Mouse (Mus musculus): Measurements from ENCODE around the gene Shank1. TPM values are rescaled to one million over a fixed set of nuclear protein-coding genes. Genes with fewer than 3 reads are reported as not detected.
"Not testable (repeated sequence)": the region's sequence is repeated elsewhere in the genome, so short reads cannot be mapped to it uniquely, and the experiment has no call there.

Gene Shank1
- 100 to 1,000 TPM; 439 to 476 TPM for total RNA-seq (2021)
- long read RNA-seq, partial matches to known transcripts: 2 of 61 reads
- long read RNA-seq, other reads (novel, unspliced or antisense): 59 of 61 reads

DNA sequence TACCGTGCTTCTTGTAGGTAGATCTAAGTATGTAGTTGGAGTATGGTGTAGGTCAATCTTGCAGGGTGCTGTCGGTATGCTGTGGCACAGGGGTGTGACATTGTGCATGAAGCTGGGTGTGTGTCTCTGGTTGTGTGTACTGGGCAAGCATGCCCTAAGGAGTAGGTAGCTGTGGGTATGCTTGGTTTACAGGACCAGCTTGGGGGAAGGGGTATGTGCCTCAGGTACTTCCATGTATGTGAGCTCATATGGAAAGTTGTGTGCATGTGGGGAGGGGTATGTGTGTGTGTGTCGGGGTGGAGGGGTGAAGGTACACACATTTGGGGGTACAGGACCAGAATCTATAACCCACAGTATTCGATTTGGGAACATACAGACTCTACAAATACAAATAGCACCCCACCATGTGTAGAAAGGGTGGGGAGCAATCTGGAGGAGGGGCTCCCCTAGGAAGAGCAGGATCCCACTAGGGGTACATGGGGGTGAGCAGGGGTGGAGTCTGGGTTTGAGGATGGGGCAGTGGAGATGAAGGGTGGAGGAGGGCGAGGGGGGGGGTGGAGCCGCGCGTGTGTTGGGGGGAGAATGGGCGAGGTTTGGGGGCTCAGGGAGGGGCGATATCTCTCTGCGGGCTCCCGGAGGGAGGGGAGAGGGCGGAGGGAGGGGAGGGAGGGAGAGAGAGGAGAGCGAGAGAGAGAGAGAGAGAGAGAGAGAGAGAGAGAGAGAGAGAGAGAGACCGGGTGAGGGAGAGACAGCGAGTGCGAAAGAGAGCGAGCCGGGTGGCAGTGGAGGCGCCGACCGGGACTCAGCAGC, at the start of gene Shank1:
Gene Shank1 (plus strand): TSS at position 779 of the 810 bp plus-strand sequence.
- peak in 1 of 2 experiments; percentile 46 for DNase-seq (ENCODE audit: low spot score in 2 of 2)

DNA sequence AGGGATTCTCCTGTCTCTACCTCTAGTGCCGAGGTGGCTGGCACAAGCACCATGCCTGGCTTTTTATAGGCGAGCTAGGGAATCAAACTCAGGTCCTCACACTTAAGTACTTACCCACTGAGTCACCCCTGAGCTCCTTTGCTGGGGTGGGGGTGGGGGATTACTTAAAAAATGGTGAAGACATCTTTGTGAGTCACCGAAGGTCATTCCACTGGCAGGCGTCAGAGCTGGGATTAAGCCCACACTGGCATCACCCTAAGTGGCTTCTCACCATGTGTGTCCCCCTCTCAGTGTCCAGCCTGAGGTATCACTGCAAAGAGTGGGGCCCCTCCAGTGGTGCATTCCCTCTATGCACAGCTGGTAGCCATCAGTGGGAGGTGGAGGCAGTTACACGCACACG, 49.6 kb upstream of the Shank1 start:
- no peak for DNase-seq (ENCODE audit: low spot score in 2 of 2)

DNA sequence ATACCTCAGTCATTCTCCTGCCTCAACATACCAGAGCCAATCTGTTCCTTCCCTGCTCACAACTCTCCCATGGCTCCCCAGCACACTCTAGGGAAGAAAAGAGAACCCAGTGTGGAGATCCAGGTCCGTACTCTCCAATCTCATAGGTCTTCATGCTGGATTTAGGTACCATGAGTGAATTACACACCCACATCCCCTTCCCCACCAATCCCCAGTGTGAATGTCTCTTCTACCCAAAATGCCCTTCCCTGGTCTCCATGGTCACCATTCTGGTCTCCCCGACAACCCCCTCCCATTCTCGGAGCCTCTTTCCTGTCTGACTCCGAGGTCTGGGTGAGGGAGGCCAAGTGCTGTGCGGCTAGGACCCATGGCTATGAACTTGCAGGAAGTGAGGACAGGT, 48.9 kb upstream of the Shank1 start, which contains the start of gene Gm15517:
Gene Gm15517 (plus strand): TSS at position 301 of the 400 bp plus-strand sequence.
- no peak for DNase-seq (ENCODE audit: low spot score in 2 of 2)

DNA sequence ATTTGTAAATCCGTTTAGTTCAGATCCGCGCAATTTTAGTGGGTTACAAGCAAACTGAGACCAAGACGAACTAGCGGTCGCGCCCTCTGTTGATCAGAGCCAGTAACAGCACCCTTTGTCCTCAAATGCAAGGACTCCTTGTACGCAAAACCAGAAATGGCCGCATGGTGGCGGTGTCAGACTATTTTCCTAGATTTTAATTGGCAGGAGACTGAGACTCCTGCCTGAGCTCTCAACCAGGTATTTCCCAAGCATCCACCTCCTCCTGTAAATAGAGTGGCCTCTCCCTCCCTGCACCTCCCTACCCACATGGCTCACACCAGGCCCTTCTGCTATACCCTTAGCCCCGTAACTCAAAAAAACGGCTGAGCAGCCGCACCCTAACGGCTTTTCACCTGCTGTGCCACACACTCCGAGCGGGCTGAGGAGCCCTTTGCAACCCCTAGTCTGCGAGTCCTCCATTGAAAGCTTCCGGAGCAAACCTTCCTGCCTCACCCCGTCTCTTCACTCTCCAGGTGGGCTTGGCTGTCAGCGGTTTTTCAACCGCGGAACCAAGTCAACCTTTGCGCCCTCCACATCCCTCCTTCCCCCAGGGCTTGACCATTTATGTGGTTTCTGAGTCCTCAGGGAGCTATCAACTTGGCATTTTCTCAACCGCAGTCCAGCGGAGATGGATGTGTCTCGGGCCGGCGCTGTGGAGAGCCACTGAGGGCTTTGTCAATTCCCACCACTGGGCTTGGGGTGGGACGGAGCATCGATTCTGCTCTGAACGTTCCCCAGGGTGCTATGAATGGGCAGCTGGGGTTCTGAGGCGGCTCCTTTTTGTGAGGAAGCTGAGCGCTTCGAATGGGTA, 47.0 kb upstream of the Shank1 start:
- DNase-seq (ENCODE audit: low spot score in 2 of 2): peak; percentile 99

DNA sequence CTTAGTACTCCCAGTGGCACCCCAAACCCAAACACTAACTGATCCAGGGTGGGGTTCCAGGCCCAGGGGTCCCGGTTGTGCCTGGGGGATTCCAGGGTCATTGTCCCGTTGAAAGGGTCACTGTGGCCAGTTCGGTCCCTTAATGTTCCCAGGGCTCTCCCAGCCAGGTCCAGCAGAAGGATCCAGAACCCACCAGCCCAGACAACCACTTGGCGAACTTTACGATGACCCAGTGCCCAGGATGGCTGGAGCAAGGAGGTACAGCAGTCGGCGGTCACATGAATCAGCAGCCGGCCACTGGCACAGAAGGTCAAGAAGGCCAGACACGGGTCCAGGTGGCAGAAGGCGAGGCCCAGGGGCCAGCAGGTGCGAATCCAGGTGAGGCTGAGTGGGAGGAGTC, 41.9 kb upstream of the Shank1 start:
- DNase-seq (ENCODE audit: low spot score in 2 of 2): no peak

DNA sequence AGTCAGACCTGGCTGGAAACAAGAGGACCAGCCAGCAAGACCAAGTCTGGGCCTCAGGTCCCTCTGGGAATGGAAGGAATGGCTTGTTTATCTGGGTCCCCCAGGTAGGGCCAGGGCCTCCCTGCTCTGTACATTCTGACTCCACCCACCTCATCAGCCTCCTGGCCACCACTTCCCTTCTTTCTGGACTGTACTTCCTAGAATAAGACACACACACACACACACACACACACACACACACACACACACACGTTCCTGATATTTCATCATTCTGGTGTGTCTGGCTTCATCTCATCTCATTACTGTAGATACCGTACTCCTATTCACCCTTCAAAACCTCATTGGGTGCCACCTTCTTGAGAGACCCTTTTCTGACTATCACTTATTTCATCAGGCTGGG, 40.7 kb upstream of the Shank1 start:
- DNase-seq (ENCODE audit: low spot score in 2 of 2): no peak

DNA sequence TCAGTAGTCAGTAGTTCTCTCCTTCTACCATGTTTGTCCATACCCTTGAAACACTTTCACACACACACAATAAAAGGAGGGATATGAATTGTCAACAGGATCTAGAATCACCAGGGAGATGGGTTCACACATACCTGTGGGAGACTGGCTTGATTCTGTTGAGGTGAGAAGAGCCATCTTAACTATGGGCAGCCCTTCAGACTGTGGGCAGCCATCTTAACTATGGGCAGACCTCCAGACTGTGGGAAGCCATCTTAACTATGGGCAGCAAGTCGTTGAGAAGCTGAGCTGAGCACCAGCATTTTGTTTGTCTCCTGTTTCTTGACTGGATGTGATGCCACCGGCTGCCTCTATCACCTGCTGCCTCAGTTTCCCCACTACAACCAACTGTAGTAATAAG, 38.7 kb upstream of the Shank1 start:
- no peak for DNase-seq (ENCODE audit: low spot score in 2 of 2)

DNA sequence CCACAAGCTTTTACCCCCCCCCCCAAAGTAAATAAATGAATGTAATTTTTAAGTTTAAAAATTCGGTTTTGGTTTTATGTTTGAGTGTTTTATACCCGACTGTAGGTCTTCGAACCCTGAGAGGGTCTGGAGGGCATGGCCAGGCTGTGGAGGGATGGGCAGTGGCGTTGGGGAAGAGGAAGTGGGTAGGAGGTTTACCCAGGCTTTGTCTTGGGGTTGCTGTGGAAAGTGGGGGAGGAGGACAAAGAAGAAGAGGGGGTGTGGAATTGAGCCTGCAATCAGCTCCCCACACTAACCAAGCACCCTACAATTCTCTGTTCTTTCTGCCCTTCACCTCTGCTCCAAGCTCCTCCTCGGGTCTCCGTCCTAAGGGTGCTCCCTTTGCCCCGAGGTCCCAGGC, 37.5 kb upstream of the Shank1 start:
- DNase-seq (ENCODE audit: low spot score in 2 of 2): no peak

DNA sequence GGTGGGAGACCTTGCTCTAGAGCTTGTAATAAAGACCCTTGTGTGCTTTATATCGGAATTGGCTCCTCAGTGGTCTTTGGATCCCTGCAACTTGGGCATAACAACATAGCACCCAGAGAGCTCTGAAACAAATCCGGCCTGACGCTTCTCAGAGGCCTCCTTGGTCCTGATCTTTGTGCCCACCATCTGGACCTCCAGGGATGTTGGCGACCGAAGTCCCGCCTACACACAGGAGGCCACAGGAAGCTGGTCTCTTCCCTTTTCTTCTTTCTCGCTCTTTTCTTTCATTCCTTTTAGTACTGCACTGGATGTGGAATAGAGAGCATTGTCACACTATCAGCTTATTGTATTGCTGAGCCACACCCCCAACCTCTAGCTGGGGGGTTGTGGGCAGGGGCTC, 36.6 kb upstream of the Shank1 start:
- no peak for DNase-seq (ENCODE audit: low spot score in 2 of 2)

DNA sequence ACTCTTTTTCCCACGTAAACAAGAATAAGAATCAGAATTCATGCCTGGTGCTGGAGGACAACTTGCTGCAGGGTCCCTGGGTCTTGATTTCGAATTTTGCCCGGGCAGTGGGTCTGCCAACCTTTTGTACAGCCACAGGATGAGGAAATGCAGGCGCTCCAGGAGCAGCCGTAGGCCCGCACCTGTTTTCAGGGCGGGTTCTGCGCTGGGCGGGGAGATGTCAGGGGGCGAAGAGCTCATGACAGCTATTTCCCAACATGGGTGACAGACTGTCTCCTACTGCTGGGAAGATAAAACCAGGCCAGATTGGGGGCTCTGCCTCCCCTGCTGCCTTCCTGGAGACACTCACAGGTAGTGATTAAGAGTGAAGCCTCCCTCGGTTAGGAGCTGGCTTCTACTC, 36.0 kb upstream of the Shank1 start:
- no peak for DNase-seq (ENCODE audit: low spot score in 2 of 2)

DNA sequence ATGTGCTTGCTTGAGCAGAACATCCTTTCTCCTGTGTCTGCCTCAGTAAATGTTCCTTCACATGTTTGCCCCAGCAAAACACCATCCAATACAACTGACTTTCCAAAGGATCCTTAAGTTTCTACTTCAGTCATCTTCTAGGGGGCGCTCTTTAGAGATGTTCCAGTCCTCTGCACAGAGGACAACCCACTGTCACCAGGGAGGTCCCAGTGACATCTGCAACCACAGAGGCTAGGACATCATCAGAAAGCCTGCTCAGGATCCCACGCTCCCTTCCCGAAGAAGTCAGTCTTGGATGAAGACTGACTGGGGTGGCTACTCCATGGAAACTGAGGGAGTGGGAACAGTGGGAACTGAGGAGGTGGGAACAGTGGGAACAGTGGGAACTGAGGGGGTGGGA, 34.5 kb upstream of the Shank1 start:
- no peak for DNase-seq (ENCODE audit: low spot score in 2 of 2)

DNA sequence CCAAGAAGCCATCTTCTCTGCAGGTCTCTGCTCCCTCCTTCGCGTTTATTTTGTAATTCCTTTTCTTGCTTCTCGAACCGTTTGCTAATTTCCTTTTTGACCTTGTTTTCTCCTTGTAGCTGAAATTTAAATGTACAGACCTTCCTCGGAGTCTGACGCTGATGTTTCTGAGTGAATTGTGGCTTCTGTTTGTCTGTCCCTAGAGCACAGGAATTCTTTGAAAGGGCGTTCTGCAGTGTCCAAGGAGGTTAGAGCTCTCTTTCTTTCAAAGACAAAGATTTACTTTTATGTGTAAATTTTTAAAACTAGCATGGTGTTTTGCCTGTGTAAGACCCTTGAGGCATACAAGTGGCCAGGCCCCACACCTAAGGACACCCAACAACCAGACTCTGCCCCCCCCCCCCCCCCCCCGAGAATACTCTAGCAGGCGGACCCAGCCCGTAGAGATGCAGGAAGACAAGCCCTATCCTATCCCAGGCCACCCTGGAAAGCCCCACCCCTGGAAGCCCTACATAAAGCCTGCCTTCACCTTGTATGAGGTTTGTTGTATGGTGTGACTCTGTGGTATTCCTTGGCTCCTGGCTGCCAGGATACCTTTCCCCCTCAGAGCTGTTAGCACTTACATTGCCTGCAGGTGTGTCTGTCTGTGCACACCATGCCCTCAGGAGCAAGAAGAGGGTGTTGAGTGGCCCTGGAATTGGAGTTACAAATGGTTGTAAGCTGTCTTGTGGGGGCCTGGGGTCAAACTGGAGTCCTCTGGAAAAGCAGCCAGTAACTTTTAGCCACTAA, 33.4 kb upstream of the Shank1 start:
- DNase-seq (ENCODE audit: low spot score in 2 of 2): no peak

DNA sequence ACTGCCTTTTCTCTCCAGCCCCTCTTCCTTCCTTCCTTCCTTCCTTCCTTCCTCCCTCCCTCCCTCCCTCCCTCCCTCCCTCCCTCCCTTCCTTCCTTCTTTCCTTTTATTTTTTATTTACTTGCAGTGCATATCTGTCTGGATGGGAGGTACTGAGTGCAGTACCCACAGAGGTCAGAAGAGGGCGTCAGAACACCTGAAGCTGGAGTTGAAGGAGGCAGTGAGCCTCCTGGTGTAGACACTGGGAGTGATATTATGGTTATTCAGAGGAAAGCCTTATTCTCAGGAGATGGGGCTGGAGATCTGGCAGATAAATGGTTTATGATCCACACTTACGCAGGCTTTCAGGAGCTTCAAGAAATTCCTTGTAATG, 32.8 kb upstream of the Shank1 start:
- DNase-seq (ENCODE audit: low spot score in 2 of 2): peak; percentile 61 to 68

DNA sequence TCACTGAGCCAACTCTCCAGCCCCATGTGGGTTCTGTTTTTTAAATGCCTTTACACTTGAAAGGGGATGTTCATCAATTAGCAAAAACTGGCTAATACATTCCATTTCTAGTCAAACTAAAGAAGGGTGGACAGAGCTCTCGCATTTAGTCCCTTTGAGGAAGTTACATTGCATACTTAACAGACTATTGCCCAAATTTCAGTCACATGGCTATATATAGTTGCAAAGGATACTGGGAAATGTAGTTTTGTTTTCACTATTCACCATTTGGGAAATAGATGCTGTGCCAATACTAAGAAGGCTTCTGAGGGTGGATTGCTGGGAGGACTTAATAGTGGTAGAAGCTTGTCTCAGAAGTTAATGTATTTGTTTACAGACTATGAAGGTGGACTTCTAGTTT, 29.1 kb upstream of the Shank1 start:
- no peak for DNase-seq (ENCODE audit: low spot score in 2 of 2)

DNA sequence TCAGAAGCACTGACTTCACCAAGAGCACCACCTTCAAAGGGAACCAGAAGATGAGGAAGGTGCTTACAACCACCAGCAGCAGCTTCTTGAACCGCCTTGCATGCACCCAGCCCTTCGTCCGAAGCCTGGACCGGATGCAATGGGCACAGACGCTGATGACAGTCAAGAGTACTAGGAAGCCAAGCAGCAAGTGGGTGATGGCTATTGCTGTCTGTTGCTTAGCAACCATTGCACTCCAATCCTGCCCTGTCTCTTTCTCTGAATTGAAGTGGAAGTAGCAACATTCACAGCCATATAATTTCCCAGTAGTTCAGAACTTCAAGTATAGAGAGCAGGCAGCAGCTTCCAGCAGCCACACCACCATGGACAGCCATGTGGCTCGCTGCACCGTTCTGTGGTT, 28.5 kb upstream of the Shank1 start:
- no peak for DNase-seq (ENCODE audit: low spot score in 2 of 2)

DNA sequence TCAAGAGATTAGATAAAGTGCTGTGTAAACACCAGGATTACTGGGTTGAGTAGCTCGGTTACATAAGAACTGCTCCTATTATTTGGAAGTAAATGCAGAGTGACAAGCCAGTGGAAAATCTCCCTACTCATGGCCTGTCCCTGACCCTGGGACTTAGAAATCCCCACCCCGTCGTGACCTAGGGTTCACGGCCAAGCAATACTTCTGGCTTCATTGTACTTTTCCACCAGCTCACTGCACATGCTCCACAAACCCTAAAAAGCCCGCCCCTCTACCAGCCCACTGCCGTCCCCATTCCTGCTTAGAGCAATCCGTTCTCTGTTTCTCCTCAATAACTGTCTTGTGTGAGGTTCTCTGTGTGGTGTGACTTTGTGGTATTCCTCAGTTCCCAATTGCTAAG, 22.3 kb upstream of the Shank1 start:
- DNase-seq (ENCODE audit: low spot score in 2 of 2): no peak

DNA sequence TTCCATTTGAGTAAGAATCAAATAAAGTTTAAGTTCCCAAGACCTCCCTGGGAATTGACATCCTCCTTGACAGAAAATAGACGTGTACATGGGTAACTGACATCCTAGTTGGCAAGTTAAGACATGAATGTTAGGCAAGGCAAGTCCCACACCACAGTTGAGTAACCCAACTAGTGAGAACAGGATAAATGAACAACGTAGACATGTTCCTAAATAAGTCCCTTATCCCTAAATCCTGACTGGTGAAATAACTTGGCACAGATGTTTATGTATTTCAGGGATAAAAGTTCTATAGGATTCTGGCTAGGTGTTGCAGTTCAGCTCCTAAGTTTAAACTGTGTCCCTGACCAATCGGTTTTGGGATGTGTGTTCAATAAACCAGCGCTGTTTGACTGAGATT, 19.1 kb upstream of the Shank1 start:
- no peak for DNase-seq (ENCODE audit: low spot score in 2 of 2)

DNA sequence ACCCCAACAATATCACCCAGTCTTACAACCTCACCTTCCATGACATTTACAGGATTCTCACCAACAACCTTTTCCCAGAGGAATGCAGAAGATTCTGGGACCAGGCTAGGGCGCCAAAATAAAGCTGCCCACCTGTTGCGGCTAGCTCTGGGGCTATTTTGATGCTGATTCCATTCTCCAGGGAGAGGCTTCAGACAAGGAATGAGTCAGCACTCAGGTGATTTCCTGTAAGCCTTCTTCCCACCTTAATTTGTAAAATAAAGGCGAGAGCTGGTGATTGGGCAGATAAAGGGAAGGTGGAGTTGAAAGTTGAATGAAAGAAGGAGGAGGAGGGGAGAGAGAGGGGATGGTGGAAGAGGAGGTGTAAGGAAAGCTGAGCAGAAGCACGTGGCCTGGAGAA, 18.6 kb upstream of the Shank1 start:
- no peak for DNase-seq (ENCODE audit: low spot score in 2 of 2)

DNA sequence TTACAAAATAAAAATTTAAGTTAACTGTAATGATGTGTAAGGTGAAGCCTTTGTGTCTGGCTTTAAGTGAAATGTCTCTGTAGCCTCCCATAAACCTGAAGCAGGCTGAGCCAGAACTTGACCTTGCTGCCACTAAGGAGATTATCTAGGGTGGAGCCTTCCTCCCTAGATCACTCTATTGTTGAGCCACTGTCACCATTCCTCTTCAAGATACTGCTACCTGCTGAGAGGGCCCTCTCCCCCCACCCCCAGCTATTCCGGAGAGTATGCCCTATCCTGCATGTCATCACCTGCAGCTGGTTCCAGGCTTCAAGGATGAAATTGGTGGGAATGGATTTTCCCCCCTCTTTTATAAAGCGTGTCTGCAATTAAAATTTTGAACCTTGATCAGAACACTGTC, 12.6 kb upstream of the Shank1 start:
- not testable (repeated sequence) for DNase-seq (ENCODE audit: low spot score in 2 of 2)

DNA sequence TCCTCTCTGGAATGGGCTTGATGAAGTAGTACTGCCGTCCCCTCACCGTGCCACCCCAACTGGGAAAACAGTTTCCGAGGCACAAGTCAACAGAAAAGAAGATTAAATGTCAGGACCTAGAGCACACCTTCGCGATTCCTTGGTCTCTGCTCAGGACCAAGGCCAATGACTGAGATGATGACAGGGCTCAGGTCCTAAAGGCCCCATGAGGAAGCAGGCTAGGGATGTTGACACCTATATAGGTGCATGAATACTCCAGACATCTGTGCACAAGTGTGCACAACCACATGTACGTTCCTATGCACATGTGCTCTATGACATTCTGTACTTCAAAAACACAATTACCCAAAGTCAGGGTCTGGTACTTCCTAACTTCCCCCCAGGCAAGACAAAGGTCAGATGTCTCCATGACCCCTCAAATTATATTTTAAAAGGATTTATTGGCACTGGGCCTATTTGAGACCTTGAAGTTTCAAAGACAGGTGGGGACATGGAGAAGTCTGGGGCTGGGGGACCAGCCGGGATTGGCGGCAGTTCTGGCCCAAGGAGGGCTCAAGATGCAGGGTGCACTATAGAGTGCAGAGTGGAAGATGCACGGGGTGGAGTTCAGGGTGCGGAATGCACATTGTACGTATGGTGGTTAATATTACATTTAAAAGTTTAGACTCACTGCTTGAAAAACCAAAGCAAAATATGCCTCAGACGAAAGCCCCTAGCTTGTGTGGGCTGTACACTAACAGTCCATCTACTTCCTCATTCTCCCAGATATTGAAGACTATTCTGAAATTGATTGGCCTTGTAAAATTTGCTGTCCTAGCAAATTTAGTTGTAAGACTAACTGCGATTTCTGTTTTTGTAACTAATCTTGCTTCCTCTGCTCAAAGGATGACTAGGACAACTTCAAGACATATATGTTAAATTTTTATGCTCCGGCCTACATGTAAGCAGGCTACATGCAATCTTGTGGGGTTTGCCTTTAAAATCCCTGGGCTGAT, 6.4 kb upstream of the Shank1 start:
- peak in 1 of 2 experiments; percentile 10 for DNase-seq (ENCODE audit: low spot score in 2 of 2)

Measured in layer of hippocampus, postnatal 10 days (tissue).